Mouse (Mus musculus) G1E (cell line): Measurements from ENCODE around the gene Erc2. TPM values are rescaled to one million over a fixed set of nuclear protein-coding genes. Genes with fewer than 3 reads are reported as not detected.

Source experiments
- ATAC-seq: 2 replicates; pipeline ENCODE4 v1.8.0; 2016; ENCODE audit warnings: mild to moderate bottlenecking; ENCODE audit not compliant: insufficient number of reproducible peaks, poor library complexity, low FRiP score, severe bottlenecking; ENCODE audit errors: extremely low read depth
- DNase-seq: peaks from one replicate; pipeline ENCODE4 v3.0.0; 2012; ENCODE audit warnings: low spot score
- H3K27me3 ChIP-seq: 2 replicates; pipeline ENCODE4 v1.6.1; 2012; ENCODE audit warnings: mild to moderate bottlenecking, low read length, inconsistent platforms; ENCODE audit not compliant: insufficient read depth
- H3K36me3 ChIP-seq: replicated peaks from 2 replicates; pipeline ENCODE3; 2012; ENCODE audit warnings: mild to moderate bottlenecking, inconsistent platforms
- H3K4me1 ChIP-seq: 2 replicates; pipeline ENCODE4 v1.6.1; 2012; ENCODE audit warnings: low read depth, low read length, inconsistent platforms, mixed read lengths; ENCODE audit not compliant: insufficient read depth
- H3K4me3 ChIP-seq: 2 replicates; pipeline ENCODE4 v1.5.1; 2012; ENCODE audit warnings: low read depth, mild to moderate bottlenecking, inconsistent platforms, low read length, moderate library complexity, mixed read lengths
- H3K9me3 ChIP-seq: replicated peaks from 2 replicates; pipeline ENCODE4 v1.6.1; 2012; ENCODE audit warnings: inconsistent platforms
- CTCF ChIP-seq: IDR thresholded peaks from 2 replicates; pipeline ENCODE4 v1.5.1; 2012; ENCODE audit warnings: low read depth, low read length, inconsistent platforms, mixed read lengths
- GATA1 ChIP-seq: IDR thresholded peaks from 2 replicates; pipeline ENCODE4 v1.6.1; 2012; ENCODE audit warnings: borderline replicate concordance, low read length, inconsistent platforms, mixed read lengths
- GATA2 ChIP-seq: IDR thresholded peaks from 2 replicates; pipeline ENCODE4 v1.6.1; 2012; ENCODE audit warnings: low read depth, low read length, inconsistent platforms, borderline replicate concordance
- POLR2AphosphoS5 ChIP-seq: IDR thresholded peaks from 2 replicates; pipeline ENCODE4 v1.6.1; 2012; ENCODE audit warnings: low read depth, low read length, inconsistent platforms; ENCODE audit not compliant: insufficient replicate concordance
- TAL1 ChIP-seq: conservative IDR thresholded peaks from 2 replicates; pipeline ENCODE4 v1.6.1; 2012; ENCODE audit warnings: low read depth, low read length, inconsistent platforms, mixed read lengths
- polyA plus RNA-seq: library from polyadenylated mRNA; stranded (reverse); fragments of >175 nt; gene quantifications from 2 replicates; pipeline ENCODE4 v1.2.3, GENCODE M21; 2012
- total RNA-seq, 2 experiments: library from RNA; stranded (forward) in 1 of 2; stranded (reverse) in 1 of 2; fragments of 200-1000 nt in 1 of 2; fragments of >200 nt in 1 of 2; fragmentation: Nextera tagmentation in 1 of 2; gene quantifications; 2 replicates each; pipeline ENCODE4 v1.2.3; 2014 to 2017

Erc2 gene
- total and polyA plus RNA-seq, 3 experiments: 0.49 TPM; not detected in 2

DNA sequence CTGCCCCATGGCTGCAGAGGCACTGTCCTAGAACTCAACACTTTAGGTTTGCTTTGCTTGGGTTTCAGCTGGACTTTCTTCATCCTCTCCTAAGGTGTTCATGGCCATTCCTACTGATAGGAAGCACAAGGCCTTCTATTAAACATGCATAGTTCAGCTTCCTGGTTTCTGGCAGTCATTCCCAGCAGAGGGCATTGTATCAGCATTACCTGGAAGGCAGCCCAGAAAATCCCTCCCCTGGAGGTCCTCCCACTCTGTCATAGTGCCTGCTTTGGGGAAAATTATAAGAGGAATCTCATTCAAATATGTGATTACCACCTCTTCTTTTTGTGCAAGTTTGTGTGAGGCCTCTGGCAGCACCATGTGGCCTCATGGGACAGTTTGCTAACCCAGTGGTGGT, 199.6 kb downstream of the Erc2 start:
- TF ChIP-seq TAL1 (no peak), GATA1 (no peak), GATA2 (no peak), CTCF (no peak)
- ATAC-seq (no peak), DNase-seq (no peak)
- Histone ChIP-seq H3K36me3 (no peaks in the 10 kb centered on the region), H3K27me3 (no peaks in the 10 kb centered on the region), H3K4me3 (no peak overlapping the region), H3K4me1 (no peaks in the 10 kb centered on the region), H3K9me3 (peaks cover 15% of the 10 kb centered on the region; the same call in 1 of the 2 replicates)

DNA sequence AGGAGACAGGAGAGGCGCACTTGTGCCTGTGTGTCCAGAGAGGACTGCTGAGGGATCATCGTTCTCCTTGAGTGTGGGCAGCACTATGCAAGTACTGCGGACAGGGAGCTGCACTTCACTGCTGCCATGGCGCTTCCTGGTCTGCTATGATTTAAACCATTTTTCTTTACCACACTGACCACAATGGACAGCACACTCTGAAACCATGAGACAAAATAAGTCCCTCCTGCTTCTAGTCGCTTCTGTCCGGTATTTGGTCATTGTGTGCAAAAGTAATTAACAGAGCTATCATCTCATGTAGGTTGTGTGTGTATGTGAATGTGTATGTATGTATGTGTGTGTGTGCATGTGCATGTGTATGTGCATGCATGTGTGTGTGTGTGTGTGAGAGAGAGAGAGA, 200.3 kb downstream of the Erc2 start:
- H3K27me3 ChIP-seq: no peaks in the 10 kb centered on the region
- peaks cover 13% of the 10 kb centered on the region; the same call in 1 of the 2 replicates for H3K9me3 ChIP-seq
- no peaks in the 10 kb centered on the region for H3K4me1 ChIP-seq
- TF ChIP-seq GATA2 (no peak), TAL1 (no peak), CTCF (no peak), POLR2AphosphoS5 (no peak), GATA1 (no peak)
- ATAC-seq: no peak
- H3K36me3 ChIP-seq: no peaks in the 10 kb centered on the region
- DNase-seq: no peak
- no peak overlapping the region for H3K4me3 ChIP-seq

DNA sequence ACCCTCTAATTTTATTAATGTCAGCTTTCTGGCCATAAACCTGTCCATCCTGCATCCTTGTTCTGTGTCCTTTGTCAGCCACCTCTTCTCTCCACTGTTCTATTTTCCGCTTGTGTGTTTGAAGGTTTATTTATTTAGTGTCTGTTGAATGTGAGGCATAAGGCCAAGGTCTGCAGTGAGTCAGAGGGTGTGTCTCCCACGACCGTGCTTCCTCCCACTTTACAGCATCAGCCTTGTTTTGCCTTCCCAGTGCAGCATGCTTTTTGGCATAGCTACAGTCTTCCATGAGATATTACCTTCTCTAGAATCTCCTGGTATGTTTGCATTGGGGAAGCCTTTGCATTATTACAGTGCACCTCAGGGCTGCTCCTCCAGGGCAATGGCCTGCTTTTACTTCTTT, 200.8 kb downstream of the Erc2 start:
- ATAC-seq (no peak), DNase-seq (no peak)
- Histone ChIP-seq H3K4me1 (no peaks in the 10 kb centered on the region), H3K4me3 (no peak overlapping the region), H3K9me3 (peaks cover 13% of the 10 kb centered on the region; the same call in 1 of the 2 replicates), H3K27me3 (no peaks in the 10 kb centered on the region), H3K36me3 (no peaks in the 10 kb centered on the region)
- TF ChIP-seq CTCF: no peak
- TF ChIP-seq GATA1: no peak
- no peak for TF ChIP-seq TAL1
- no peak for TF ChIP-seq GATA2
- no peak for TF ChIP-seq POLR2AphosphoS5

DNA sequence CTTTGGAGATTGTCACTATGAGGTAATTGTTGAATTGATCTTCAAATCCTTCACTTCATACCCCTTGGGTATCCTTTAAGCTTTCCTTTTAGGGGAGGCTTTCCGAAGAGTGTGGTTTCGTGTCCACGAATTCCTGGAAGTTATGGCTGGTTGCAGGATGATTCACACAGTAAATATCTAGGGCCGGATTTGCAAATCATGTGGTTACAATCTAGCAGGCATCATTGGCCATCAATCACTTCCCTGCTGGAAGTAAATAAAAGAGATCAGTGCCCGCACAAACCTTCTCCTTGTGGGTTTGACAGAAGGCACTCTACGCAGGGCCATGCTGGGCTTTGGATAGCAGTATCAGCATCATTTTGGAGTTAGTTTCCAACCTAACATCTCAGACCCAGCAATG, 201.7 kb downstream of the Erc2 start:
- Histone ChIP-seq H3K9me3 (peaks cover 13% of the 10 kb centered on the region; the same call in 1 of the 2 replicates), H3K27me3 (no peaks in the 10 kb centered on the region), H3K4me1 (no peaks in the 10 kb centered on the region), H3K4me3 (no peak overlapping the region), H3K36me3 (no peaks in the 10 kb centered on the region)
- no peak for TF ChIP-seq CTCF
- no peak for TF ChIP-seq GATA2
- TF ChIP-seq POLR2AphosphoS5: no peak
- no peak for TF ChIP-seq TAL1
- TF ChIP-seq GATA1: no peak
- ATAC-seq (no peak), DNase-seq (no peak)

DNA sequence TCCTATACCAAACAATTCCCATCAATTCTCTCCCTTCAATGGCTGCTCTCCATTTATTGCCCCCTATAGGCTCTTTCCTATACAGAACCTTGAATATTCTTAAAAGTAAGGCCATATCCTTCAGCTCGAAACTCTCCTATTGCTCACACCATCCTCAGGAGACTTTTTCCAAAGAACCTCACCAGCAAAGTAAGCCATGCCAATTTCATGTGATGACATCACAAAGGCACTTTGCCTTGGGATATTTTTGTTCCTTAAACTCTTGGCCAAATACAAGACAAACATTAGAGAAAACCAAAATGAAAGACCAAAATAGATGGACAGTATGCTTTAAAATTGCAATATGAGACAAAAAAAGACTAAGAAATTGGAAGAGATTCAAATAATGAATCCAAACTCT, 204.6 kb downstream of the Erc2 start:
- no peak for TF ChIP-seq POLR2AphosphoS5
- TF ChIP-seq GATA2: no peak
- no peak for TF ChIP-seq GATA1
- no peak for TF ChIP-seq CTCF
- no peak for TF ChIP-seq TAL1
- DNase-seq (no peak), ATAC-seq (no peak)
- Histone ChIP-seq H3K4me1 (no peaks in the 10 kb centered on the region), H3K4me3 (no peak overlapping the region), H3K36me3 (no peaks in the 10 kb centered on the region), H3K27me3 (no peaks in the 10 kb centered on the region), H3K9me3 (peaks cover 11% of the 10 kb centered on the region)

DNA sequence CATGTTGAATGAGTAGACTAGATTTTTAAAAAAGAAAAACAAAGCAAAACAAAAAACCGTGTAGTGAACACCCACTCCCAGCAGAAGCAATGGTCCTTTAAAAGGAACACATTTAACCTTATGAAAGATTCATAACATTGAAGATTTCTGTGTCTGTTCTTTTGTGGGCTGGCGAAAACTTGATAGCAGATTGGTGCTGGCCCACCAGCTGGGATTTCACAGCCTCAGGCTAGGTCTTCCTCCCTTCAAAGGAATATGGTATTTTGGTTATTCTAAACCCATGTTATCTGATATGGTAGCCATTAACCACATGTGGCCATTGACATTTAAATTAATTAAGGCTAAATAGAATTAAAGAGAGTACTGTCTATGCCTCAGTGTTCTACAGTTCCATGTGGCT, 205.9 kb downstream of the Erc2 start:
- ATAC-seq (no peak), DNase-seq (no peak)
- Histone ChIP-seq H3K4me1 (no peaks in the 10 kb centered on the region), H3K36me3 (no peaks in the 10 kb centered on the region), H3K9me3 (peaks cover 11% of the 10 kb centered on the region), H3K27me3 (no peaks in the 10 kb centered on the region), H3K4me3 (no peak overlapping the region)
- TF ChIP-seq POLR2AphosphoS5 (no peak), GATA2 (no peak), TAL1 (no peak), CTCF (no peak), GATA1 (no peak)

DNA sequence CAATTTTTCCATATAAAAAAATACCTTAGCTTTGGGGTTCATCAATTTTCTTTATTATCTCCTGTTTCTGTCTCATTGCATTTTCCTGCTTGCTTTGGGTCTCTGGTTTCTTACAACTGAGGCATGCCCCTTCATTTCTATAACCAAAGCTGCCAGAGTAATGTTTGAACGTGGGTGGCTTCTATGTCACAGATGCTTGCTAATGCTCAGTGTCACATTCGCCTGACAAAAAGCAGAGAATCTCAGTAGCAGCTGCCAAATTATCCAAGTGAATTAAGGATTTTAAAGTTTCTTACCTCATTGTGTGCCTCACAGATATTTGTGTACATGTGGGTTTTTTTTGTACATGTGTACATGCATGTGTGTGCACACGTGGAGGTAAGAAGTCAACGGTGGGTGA, 210.0 kb downstream of the Erc2 start:
- Histone ChIP-seq H3K27me3 (no peaks in the 10 kb centered on the region), H3K4me1 (no peaks in the 10 kb centered on the region), H3K36me3 (no peaks in the 10 kb centered on the region), H3K9me3 (peaks cover 9% of the 10 kb centered on the region), H3K4me3 (no peak overlapping the region)
- DNase-seq: no peak
- no peak for ATAC-seq
- TF ChIP-seq GATA1 (no peak), TAL1 (no peak), GATA2 (no peak)
